Mouse (Mus musculus) adrenal gland, adult 8-10 months (tissue): ENCODE results near the gene Pnpla1. TPM values are rescaled to one million over a fixed set of nuclear protein-coding genes. Genes with fewer than 3 reads are reported as not detected.
"Not testable (repeated sequence)": the region's sequence is repeated elsewhere in the genome, so short reads cannot be mapped to it uniquely, and the experiment has no call there.

Experiments
- DNase-seq: peaks from one replicate; pipeline ENCODE4 v3.0.0; 2022
- total RNA-seq, 4 experiments: library from RNA; stranded (reverse); gene quantifications; 2 replicates each; pipeline ENCODE4 v1.2.4; 2022

The Pnpla1 gene
- under 1 TPM in 2 of 4 experiments, not detected in 2; 0.12 to 0.18 TPM for total RNA-seq

DNA sequence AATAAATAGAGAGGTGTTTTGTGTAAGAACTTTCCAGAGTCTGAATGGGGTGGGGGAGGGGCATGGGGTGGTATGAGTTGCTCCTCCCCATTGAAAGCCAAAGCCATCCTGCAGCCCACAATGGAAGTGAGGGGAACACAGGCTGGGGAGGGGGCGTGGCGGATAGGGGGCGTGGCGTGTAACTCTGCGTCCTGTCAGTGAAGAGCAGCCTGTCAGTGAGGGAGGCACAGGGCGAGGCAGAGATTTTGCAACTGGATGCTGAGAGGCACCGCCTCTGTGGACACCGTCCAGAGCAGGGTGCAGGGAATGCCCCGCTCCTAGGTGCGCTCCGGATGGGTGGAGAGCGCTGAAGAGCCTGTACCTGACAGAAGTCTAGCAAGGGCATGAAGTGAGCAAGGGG is at the start of gene Pnpla1:
TSS of gene Pnpla1 (plus strand) at position 207 of the 400 bp plus-strand sequence.
- no peak for DNase-seq

DNA sequence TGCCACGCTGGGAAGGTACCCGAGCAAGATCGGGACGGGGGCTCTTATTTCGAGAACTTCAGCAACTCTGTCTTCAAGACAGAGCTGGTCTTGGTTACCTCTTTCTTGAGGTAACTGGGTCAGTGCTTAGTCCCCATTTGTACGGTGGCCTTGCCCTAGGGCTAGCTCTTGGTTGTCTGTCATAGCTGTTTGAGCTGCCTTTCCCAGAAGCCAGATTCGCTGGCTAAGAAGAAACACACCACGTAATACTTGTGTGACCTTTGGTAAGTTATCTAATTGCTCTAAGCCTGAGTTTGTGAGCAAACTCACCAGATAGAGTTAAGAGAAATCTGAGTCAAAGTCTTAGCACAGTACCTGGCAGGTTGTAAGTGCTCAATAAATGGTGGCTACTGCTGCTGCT is 49.5 kb upstream of the Pnpla1 start:
- no peak for DNase-seq

DNA sequence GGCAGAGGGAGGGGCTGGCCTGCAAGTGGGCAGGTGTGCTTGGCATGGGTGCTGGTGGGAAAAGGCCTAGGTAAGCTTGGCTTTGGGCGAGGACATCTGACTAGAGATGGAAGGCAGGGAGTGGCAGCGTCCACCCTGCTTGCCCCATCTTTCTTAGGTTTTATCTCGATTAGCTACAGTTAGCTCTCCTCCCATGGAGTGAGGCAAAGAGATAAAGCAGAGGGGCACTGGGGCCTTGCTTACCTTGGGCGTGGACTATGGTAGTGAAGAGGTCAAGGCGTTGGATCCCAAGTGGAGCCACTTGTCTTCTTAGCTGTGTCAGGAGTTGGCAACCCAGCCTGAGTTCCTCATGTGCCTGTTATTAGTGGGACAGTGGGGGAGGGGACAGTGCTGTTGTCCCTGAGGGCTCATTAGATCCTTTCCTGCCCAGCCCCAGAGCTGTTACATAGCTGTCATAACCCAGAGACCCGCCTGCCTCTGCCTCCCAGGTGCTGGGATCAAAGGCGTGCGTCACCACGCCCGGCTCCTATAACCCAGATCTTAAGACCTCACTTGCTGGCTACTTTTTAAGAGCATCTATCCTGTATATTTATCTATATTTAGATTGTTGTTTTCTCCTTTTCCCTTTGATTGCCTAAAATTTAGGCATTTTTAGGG is 48.9 kb upstream of the Pnpla1 start:
- no peak for DNase-seq

DNA sequence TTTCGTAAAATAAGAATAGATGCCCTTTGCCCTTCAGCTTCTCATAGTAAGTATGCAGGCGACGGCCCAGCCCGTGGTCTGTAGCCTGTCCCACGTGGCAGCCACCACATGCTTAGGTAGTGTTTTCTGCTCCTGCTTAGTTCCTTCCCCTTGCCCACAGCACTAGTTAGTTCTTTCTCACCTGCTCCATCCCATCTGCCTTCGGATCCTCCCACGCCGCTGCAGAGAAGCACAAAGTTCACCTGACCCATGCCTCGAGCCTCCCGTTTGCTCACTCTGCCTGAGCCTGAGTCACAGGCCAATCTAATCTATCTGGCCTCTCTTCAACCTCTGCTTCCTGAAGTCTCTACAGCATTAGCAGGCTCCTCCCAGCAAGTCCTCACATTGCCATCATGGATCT is 45.9 kb upstream of the Pnpla1 start:
- no peak for DNase-seq

DNA sequence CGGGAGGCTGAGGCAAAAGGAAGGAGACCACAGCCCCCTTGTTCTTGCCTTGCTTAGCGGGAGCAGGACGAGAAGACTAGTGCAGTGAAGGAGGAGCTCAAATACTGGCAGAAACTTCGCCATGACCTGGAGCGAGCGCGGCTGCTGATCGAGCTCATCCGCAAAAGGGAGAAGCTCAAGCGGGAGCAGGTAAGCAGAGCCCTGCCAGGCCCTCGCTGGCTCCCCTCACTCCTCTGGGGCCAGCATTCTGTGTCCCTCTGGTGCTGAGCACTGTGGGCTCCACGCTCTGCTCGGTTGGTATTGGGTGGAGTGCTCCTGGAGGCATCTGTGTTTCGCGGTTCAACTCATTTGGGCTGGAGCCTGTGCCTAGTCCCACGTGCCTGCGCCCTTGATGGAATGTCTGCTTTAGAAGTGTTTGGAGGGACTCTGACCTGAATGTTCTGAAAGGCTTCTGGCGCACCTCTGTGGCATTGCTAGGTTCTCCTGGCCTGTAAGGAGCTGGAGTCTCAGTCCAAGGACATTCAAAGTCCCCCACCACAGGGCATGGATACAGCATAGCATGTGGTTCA is 43.6 kb upstream of the Pnpla1 start:
- DNase-seq: no peak

DNA sequence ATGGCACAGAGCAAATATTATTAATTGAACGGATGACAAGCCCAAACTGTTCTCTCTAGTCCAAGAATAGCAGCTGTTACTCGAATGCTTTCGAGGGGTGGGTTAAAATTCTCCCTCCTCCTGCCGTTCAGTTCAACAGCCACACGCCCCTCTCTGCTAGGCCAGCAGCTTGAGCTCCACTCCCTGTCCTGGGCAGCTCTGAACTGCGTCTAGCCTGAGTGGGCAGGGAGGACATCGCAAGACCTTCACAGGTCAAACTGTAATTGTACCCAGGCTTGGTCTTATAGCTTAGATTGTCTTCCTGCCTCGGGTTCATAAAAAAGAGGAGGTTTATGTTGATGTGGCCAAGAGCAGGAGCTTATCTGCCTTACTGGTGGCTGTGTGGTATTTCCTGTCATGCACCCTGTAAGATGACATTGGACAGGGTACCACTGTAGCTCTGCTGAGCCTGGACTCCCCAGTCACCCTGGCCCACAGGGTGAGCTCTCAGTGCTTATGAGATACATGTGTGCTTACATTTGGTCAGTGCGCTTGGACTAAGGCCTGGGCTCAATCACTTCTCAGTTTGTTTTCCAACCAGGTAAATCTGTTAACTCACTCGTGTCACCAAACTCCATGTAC is 42.7 kb upstream of the Pnpla1 start:
- no peak for DNase-seq

DNA sequence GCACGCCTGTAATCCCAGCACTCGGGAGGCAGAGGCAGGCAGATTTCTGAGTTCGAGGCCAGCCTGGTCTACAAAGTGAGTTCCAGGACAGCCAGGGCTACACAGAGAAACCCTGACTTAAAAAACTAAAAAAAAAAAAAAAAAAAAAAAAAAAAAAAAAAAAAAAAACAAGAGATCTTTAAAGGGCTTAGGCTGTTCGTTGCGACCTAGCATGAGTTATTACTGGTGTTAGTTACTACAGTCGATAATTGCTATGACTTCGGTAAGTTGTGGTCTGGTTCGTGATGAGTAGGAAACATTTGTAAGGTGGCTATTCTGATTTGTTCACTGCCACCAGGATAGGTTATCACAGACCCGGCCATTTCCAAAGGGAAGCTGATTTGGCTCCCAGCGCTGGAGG is 41.9 kb upstream of the Pnpla1 start:
- not testable (repeated sequence) for DNase-seq

DNA sequence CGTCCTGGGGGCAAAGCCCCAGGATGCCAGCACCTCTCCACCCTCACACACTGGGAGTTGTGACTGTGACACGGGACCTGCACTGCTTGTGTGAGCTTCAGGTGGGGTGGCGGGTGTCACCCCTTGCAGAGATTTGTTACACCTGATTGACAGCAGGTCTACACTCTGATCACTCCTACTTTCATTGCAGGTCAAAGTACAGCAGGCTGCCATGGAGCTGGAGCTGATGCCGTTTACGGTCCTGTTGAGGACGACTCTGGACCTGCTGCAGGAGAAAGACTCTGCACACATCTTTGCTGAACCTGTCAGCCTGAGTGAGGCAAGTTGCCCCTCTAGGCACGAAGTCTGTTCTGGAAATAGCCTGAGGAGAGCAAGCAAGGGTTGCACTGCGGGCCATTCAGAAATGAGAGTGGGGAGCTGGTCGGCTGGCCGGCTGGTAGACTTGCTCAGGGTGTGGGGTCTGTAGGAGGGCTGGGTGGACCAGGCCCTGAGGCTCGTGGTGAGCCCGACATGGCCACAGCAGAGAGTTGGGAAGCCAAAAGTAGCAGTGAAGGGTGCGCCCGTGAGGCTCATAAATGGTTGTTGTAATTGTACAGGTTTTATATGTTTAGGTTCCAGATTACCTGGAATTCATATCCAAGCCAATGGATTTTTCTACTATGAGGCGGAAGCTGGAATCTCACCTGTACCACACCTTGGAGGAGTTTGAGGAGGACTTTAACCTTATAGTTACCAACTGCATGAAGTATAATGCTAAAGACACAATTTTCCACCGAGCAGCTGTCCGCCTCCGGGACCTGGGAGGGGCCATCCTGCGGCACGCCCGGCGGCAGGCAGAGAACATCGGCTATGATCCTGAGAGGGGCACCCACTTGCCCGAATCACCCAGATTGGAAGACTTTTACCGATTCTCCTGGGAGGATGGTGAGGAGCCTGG is 41.1 kb upstream of the Pnpla1 start:
- DNase-seq: no peak

DNA sequence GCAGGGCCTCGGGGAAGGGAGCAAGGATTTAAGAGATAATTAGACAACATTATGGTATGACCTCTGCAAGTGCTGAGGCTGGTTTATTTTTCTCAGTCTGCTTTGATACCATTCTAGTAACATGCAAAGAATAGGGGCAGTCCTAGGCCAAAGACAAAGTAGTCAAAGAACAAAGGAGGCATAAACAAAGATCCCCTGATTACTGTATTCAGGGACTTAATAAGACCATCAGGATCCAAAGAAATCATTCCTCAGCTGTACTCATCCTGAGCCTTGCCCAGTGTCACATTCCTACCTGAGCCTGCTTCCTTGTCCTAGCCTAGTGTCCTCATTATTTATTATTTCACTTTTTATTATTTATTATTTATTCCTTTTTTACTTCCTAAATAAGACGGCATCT is 38.0 kb upstream of the Pnpla1 start:
- no peak for DNase-seq

DNA sequence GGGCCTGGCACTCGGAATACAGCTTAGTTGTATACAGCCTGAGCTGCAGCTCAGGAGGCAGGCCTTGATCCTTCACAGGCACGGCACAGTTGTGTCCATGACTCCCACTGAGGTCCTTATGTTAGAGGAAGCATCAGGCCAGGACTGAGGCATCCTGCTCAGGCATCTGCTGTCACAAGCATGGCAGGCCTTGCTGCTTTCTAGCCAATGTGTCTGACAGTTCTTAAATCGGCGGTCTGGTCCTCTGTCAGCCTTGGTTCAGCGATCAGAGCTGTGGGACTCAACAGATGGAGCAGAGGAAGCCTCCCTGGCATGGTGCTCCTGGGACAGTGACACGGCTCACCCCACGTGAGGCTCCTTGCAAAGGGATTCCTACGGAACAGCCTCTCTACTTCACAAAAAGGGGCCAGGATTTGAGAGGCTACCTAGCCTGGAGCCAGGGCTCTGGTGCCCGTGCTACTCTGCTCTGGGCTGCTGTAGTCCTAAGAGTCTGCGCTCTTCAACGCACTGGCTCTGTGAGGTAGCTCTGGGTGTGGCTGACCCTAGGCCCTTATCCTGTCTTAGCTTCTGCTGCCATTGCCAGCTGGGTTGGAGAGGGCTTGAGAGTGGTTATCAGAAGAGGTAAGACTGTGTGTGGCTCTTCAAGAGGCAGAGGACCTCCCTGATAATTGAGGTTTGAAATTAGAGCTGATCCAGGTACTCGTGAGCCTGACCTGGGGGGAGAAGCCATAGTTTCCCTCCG is 35.0 kb upstream of the Pnpla1 start:
- DNase-seq: no peak

DNA sequence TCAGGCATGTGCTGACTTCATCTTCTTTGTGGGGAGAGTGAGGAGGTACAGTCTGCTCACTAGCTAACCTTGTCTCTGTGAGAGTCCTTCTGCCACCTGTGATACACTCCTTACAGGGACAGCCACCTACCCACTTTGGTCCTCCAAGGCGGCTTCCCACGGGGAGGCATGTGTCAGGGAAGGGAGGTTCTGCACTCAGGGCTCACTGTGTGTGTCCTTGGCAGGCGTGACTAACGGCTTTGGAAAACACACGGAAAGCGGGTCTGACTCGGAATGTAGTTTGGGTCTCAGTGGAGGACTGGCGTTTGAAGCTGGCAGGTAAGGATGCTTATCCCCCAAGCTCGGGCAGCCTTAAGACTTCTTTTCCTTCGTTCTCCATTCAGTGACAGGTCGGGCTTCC is 34.5 kb upstream of the Pnpla1 start:
- DNase-seq: no peak

DNA sequence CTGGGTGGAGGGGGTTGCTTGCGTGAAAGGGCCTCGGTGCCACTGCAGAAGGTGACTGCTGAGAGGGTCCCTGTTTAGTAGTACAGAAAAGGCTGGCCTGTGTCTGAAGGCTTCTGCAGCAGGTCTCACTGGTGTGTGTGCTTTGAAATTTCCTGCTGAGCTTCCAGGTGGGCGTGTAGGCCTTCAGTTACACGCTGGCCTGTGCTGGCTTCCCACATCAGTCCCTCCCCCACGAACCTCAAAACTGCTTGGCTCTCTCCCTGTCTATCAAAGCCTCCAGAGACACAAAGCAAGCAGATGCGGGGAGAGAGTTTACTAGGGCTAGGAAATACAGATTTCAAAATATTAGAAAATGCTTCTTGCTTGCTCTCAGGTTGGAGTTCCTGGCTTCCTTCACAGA is 33.3 kb upstream of the Pnpla1 start:
- no peak for DNase-seq

DNA sequence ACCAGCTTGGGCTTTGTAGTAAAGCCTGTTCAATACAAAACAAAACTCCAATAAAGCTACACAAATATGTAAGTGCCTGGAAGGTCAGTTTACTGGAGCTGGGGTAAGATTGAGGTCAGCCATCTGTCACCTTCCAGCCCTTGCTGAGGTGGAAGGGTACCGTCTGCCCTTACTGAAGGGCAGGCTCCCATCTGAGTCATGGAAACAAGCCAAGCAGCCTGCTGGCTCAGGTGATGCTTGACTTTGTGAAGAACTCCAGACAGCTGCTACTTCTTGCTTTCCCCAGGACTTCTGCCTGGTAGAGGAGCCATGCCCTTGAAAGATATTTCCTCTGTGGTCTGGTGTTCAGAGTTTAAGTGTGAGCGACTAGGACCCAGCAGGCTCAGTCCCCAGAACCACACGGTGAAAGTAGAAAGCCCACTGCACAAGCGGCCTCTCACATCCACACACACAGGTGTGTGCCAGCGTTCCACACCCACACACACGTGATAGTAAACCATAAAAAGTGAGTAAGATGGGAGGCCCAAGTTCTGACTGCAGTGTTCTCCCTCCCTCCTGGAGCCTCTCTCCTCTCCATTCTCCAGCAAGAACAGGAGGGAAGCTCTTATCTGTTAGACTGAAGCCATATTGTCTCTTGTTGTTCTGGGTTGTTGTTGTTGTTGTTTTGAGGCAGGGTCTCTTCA is 32.7 kb upstream of the Pnpla1 start:
- no peak for DNase-seq

DNA sequence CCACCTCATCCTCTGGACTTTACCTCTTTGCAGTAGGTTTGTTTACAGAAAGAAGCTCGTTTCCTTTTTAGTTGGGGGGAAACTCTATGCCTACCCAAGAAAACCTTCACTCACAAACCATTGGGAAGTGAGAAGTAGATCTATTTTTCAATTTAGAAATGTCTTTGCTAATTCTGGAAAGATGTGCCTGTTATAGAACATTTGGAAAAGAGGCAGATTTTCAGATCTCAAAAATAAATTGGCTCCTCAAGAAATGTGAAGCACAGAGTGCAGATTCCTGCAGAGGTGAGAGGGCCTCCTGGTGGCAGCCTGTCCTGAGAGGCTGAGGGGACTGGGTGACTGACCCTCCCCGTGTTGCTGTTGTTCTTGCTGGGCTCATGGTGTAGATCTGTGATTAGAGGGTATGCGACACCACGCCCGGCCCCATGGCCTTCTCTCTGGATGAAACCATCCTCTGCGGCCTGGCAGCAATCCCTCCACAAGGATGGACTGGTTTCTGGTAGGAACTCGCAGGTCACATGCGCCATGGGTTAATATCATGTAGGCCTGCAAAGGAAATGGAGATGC is 30.5 kb upstream of the Pnpla1 start:
- no peak for DNase-seq

DNA sequence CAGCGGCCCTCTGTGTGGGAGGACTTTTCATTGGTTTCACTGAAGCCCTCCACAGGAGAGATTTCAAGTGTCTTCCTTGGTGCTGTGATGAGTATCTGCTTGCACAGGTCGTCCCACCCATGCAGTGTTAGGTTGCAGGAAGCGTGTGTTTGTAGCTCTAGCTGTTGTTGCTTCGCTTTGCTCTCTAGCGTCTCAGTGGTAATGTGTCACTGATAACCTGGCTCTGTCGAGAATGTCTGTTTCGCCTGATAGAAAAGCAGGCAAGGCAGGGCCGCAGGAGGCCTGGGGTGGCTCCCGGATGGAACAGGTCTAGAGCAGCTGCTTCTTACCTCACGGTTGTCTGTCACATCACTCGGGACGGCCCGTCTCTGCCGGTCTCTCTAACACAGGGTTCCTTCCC is 29.1 kb upstream of the Pnpla1 start:
- DNase-seq: no peak

DNA sequence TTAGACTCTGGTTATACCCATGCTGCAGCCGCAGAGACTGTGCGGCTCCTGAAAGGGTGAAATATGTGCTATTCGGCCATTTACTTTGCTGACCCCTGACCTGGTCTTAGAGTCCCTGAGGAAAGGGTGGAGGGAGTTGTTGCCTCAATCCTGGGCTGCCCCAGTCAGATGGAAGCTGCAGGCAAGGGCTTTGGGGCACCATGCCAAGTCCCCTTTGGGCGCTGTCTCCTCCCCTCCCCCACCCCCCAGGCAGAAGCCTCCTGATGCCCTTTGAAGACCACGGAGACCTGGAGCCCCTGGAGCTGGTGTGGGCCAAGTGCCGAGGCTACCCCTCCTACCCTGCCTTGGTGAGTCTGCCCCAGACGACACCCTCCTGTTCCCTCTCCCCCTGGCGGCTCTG is 27.1 kb upstream of the Pnpla1 start:
- no peak for DNase-seq

DNA sequence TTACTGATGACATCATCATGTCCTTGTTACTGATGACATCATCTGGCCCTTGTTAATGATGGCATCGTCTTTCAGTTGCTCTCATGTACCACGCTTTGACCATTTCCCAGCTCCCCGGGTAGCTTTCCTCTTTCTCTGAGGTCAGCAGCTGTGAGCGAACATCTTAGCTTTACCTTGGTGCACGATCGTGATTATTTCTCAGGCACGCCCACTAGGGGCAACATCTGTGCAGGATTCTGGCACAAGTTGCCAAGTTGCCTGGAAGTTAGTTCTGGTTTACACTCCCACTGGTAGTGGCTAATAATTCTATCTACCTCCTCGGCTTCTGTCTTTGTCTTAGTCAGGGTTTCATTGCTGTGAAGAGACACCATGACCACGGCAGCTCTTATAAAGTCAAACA is 26.2 kb upstream of the Pnpla1 start:
- no peak for DNase-seq

DNA sequence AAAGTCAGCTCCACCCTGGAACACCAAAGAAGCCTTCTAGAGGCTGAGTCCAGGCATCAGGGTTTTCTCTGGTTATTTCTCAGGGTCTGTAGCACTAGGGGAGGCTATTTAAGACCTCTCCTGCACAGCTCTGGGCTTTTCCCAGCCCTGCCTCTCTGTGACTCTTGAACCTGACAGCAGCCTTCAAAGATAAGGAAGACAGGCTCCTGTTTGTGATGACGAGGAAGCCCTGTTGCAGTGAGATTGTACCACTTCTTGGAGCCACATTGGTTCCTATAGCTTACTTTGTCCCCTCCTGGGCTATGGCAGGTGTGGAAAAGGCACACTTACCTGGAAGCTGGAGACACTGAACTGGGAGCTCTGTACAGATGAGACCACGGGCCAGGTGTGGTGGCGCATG is 25.3 kb upstream of the Pnpla1 start:
- no peak for DNase-seq

DNA sequence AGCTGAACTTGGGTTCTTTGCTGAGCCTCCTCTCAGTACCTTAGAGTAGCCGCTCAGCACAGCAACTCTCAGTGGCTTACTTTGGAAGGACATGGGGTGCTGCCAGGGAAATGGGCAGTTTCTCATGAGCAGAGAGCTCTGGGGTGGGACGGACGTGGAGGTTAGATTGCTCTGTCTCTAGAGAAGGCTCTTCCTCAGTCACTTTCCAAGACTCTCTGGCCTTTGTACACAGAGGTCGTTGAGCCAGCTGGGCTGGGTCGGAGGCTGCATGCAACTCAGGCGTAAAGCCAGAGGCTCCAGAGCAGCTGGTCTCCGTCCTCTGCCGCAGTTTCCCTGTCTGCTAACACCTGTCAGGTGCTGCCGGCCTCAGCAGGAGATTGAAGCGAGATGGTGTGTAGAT is 23.5 kb upstream of the Pnpla1 start:
- DNase-seq: no peak

DNA sequence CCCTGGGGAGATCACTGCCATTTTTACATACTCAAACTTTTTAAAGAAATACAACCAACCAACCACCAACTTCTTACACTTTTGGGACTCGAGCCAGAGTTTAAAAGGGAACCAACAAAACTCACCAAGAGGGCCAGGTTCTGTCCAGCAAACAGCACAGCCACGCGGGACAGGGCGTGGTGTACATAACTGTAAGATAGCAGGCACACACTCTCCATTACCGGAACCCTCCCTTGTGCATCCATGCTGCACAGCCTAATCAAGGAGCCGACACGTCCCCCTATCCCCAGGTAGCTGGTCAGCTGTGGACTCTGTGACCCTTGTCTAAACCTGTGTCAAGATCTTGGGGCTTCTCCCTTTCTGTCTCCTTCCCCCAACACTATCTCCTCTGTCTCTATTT is 20.4 kb upstream of the Pnpla1 start:
- DNase-seq: no peak

DNA sequence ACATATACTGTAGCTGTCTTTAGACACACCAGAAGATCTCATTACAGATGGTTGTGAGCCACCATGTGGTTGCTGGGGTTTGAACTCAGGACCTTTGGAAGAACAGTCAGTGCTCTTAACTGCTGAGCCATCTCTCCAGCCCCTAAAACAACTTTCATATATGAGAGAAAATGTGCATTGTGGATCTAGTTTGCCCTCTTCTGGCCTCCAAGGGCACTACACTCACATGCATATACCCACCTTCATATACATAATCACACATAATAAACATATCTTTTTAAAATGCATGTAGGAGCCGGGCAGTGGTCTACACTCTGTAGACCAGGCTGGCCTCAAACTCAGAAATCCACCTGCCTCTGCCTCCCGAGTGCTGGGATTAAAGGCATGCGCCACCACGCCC is 16.3 kb upstream of the Pnpla1 start:
- not testable (repeated sequence) for DNase-seq

DNA sequence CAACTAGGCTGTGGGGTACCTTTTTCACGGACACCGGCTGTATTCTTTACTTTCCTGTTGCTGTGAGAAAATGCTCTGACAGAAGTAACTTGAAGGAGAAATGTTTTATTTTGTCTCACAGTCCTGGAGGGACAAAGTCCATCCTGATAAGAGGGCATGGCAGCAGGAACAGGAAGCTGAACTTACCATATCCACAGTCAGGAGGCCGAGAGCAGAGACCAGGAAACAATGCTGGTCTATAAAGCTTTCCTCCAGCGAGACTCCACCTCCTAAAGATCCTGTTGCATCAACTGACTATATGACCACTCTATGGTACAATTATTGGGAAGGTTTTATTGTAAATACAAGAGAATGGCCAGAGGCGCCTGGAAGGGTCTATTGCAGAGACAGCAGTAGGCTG is 14.5 kb upstream of the Pnpla1 start:
- no peak for DNase-seq
